Mouse (Mus musculus): ENCODE measurements around the gene Gsg1. TPM values are rescaled to one million over a fixed set of nuclear protein-coding genes. Genes with fewer than 3 reads are reported as not detected.

Gsg1 gene
- total RNA-seq, 1 experiment from 2014 or later: 0.29 TPM

DNA sequence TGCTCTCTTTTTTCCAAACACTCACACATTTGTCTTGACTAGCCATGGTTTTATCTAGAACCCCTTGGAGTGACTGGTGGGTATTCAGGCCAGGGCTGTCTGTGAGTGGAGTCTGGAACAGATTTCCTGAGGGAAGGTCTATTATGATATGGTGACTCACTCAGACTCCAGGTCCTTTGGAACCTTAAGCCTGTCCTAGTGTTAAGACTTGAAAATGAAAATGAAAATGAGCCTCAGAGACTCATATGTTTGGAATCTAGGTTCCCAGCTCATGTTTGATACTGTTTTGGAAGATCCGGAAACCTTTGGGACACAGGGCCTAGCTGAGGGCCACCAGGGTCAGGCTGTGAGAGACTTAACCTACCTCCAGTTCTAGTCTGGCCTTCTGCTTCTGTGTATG lies 11.9 kb upstream of the Gsg1 start:
- ATAC-seq (replicated peaks; ENCODE audit: insufficient number of reproducible peaks, low FRiP score, low TSS enrichment, poor library complexity, severe bottlenecking): no peak

DNA sequence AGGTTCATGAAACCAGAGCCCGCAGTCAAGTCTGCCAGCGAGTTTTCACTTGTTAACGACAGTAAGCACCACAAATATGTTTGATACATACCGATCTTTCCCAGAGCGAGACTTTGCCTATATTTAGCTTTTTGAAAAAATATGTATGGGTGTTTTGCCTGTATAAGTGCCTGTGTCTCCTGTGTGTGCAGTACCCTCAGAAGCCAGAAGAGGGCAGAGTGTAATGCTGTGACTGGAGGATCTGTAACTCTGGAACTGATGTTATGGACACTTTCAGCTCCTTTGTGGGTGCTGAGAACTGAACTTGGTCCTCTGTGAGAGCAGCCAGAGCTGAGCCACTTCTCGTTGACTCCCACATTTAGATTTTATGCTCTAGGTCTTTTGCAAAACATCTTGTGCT lies 10.0 kb upstream of the Gsg1 start:
- ATAC-seq (replicated peaks; ENCODE audit: insufficient number of reproducible peaks, low FRiP score, low TSS enrichment, poor library complexity, severe bottlenecking): no peak

DNA sequence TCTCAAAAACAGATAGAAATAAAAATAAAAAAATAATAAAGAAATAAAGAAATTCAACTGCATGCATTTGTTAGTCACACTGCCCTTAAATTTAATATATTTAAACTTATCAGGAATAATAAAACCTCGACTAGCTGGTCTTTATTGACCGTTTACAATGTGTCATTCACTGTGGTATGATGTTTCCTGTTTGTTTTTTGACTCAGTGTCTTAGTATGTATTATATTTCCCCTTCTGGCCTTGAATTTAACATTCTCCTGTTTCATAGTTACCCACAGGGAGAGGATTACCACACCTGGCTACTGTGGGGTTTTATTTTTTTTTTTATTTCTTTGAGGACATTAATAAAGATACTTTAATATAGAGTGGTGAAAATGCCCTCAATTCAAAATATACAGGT lies 8.4 kb upstream of the Gsg1 start:
- no peak for ATAC-seq (replicated peaks; ENCODE audit: insufficient number of reproducible peaks, low FRiP score, low TSS enrichment, poor library complexity, severe bottlenecking)

DNA sequence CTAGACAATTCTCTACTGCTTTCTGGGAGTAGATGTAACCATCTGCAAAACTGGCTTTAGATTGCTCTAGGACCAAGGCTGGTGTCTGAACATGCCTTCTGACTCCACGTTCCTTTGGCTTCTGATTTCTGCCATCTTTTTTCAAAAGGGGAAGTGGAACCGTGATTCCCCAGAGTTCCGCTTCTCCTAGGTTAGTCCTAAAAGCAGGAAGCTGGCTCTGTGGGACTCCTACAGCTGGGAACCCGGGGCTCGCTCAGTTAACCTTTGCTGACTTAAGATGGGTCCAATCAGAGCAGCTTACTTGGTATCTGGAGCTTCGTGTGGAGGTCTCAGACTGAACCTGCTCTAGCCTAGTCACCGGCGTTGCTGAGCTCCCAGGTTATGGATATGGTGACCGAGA lies 7.0 kb upstream of the Gsg1 start:
- ATAC-seq (replicated peaks; ENCODE audit: insufficient number of reproducible peaks, low FRiP score, low TSS enrichment, poor library complexity, severe bottlenecking): no peak

DNA sequence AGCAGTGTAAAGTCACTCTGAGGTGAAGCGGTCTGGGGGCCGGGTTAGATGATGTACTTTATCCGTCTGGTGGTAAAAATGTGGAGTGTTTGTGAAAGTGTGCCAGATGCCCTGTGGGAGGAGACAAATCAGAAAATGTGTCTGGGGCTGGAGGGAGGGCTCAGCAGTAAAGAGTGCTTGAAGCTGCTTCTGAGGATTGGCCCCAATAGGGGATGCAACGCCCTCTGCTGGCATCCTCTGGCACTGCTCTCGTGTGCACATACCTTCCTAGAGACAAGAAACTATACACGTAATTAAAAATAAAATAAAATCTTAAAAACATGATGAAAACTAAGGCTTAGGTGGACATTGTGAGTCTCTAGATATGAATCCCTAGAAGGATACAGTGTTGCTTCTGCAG lies 6.3 kb upstream of the Gsg1 start:
- no peak for ATAC-seq (replicated peaks; ENCODE audit: insufficient number of reproducible peaks, low FRiP score, low TSS enrichment, poor library complexity, severe bottlenecking)

DNA sequence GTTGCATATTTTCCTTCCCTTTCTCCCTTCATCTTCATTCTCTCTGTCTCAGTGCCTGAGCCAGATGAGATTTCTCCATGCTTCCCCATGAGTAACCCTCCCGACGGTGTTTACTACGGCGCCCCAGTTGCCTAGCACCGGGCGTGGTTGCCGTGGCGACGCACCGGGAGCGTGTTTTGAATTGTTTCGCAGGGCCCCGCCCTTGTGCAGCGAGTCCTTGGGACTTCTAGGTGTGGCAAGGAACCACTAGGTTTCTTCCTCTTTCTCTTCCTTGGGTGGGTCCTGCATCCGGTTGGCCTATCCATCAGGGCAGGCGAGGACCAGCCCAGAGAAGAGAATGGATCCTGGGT lies 1.4 kb downstream of the Gsg1 start:
- peak; percentile 36 for ATAC-seq (replicated peaks; ENCODE audit: insufficient number of reproducible peaks, low FRiP score, low TSS enrichment, poor library complexity, severe bottlenecking)

DNA sequence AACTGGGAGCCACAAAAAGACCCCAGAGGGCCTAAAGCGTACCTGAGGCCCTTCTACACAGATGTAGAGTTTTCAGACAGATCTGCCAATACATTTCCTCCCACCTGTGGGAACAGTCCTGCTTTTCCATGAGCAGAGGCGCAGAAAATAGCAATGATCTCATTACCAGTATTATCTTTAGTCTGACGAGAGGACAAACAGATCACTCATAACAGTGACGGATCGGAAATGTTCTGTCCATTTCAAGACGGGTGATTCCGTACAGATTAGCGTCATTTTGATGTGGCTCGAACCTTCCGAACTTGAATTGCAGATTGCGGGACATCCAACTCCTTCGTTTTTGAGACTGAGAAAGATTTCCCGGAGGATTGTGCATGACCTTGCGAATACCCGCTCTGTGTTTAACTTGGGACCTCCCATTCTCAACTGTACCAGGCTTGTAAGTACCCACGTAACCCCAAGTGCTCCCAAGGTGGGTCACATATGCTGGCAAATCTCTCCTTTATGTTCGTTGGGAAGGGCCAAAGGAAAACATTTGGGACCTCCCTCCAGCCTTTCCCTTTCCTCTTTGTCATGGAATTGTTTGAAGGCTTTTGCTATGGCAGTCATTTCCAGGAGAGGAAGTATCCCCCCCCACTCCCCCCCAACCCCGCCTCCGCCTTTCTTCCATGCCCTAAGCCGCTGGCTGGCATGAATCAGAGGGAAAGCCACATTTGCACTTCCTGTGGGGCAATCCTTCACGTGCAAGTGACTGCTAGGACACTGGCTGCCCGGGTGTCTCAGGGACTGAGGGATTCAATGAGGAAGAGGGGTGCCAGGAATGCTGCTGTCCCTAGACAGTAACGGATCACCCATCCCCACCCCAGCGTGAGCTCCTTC lies 2.1 kb downstream of the Gsg1 start:
- no peak for ATAC-seq (replicated peaks; ENCODE audit: insufficient number of reproducible peaks, low FRiP score, low TSS enrichment, poor library complexity, severe bottlenecking)

DNA sequence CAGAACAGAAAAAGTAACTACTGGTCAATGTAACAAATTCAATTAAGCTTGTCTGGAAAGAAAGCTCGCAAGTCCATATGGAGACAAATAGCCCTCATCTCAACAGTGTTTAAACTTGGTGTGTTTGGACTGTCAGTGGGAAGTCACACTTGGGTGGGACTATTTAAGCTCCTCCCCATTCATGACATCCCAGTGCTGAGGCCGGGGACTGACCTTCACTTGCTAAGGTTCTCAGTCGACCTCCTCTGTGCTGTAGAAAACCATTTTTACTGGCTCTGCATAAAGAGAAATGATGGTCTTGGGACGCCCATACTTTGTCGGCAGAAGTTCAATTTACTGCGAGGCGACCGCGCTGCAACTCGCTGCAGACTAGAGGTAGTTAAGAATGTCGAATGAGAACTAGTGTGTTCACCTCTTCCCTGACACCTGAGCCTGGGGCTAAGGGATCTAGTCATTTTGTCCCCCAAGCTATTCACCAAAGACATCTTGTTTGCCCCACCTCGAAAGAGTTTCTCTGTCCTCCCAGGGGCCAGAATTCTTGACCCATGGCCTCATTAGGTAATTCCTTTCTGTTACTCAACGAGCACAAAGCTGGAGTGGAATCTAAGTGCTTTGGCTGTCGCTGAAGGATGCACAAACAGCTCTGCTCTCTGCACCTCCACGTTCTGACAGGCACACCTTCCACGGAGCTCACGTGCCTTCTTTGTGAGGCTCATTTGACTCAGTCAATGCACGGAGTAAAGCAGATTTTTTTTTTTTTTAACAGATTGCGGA lies 3.0 kb downstream of the Gsg1 start:
- ATAC-seq (replicated peaks; ENCODE audit: insufficient number of reproducible peaks, low FRiP score, low TSS enrichment, poor library complexity, severe bottlenecking): no peak

DNA sequence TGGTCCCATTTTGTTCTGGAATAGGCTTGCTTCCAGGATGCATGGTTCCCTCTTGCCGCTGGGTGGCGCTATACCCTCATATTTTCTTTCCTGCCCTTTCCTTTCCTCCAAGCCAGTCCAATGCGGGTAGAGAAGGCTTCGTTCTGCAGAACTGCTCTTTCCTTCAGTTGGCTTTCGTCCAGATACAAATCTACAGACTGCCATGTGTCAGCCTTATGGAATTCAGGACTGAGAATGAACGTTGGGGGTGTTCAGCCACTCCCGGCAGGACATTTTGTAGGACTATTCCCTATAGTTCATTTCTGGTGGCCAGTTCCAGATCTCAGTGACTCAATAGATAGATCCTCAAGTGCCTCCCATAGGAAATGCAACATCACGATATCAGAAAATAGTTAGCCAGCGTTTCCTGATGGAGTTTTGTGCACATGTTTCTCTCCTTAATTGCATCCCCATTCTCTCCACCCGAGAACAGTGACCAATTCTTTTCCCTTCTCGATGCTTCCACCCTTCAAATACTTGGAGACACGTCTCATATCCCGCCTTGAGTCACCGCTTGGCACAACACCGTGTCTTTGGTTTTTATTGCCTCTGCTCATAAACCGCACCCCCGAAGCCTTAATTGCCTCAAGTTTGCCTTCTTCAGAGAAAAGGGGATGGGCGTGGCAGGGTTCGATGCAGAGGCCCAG lies 4.2 kb downstream of the Gsg1 start:
- peak; percentile 52; the same call in 1 of the 2 replicates for ATAC-seq (replicated peaks; ENCODE audit: insufficient number of reproducible peaks, low FRiP score, low TSS enrichment, poor library complexity, severe bottlenecking)

DNA sequence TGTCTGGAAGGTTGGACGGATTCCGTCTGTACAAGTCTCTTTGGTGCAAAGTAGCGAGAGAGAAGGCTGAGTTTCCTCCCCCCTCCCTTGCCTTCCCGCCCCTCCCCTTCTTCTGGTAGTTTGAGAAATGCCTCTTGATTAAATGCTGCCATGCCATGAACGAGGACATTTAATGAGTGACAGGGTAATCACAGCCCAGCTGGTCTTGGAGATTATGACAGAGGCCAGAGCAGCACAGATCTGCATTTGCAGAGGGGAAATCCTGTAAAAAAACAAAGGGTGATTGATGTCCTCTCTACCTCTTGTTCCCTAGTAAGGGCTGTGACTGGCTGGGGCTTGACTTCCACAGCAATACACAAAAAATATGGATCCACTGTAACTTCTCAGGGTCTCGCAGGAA lies 6.3 kb downstream of the Gsg1 start:
- ATAC-seq (replicated peaks; ENCODE audit: insufficient number of reproducible peaks, low FRiP score, low TSS enrichment, poor library complexity, severe bottlenecking): no peak

DNA sequence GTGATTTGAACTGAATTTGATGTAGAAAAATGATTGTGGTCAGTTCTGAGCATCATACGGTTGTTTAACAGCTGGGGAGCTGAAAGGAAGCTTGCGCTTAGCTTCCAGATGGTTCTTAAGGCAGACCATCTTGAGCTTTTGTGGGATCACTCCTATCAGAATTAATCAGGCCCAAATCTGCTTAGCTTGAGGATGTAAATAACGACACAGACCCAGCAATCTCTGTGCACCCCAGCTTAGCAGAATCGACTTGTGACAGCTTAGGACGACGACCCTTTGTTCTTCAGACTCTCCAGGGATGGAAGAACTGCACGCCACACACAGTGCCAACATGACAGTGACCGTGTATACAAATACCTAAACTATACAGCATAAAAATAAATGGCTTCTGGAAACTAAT lies 8.6 kb downstream of the Gsg1 start:
- ATAC-seq (replicated peaks; ENCODE audit: insufficient number of reproducible peaks, low FRiP score, low TSS enrichment, poor library complexity, severe bottlenecking): no peak

DNA sequence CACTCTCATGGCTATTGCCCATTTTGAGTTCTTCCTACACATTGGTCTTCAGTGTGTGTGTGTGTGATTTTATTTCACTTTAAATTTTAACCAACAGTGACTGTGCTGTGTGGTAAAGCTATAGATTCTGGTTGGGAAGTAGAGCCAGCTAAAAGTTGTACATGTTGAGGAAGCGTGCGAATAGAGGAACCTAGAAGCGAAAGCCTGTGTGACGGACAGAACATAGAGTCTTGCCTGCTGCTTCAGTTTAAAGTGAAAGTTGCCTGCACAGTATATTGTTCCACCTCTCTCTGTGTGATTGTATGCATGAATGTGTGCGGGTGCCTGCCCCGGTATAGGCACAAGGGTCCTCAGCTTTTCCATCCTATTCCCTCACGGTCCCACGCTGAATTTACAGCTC lies 13.8 kb downstream of the Gsg1 start:
- ATAC-seq (replicated peaks; ENCODE audit: insufficient number of reproducible peaks, low FRiP score, low TSS enrichment, poor library complexity, severe bottlenecking): no peak

DNA sequence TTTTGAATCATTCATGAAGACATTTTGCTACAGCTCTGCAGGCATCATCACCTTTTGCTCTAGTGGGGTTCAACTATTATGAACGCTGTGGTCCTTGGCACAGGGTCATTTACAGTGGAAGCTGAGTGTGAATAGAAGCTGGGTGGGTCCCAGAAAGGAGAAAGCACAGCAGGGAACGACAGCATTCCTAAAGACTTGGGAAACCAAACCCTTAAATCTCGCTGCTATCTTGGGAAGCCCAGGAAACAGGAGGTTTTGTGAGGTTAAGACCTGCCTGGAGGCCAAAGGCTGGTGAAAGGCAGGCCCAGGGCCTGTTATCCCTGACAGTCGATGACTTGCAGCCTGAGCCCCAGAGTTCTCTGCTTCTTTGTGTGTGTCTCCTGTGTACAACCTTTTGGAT lies 15.9 kb downstream of the Gsg1 start:
- ATAC-seq (replicated peaks; ENCODE audit: insufficient number of reproducible peaks, low FRiP score, low TSS enrichment, poor library complexity, severe bottlenecking): no peak

DNA sequence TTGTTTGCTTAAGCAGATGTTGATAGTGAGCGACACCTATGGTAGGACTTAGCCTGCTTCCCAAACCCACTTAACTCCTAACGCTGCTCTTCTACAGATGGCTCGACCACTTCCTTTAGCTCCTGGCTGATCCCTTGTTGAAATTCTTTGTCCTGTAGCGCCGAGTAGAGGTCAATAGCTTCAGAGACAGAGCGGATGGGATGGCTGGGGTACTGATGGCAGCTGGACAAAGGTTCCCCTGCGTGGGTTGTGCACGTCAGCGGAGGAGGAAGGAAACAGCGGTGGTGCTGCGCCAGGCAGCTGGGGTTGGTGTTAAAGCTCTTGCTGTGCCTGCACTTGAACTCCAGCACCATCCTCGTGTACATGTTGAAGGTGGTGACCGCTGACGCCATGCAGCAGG lies 16.8 kb downstream of the Gsg1 start:
- 0 out of 2 replicates have a peak, but pooled peaks have one; percentile 18 for ATAC-seq (replicated peaks; ENCODE audit: insufficient number of reproducible peaks, low FRiP score, low TSS enrichment, poor library complexity, severe bottlenecking)

DNA sequence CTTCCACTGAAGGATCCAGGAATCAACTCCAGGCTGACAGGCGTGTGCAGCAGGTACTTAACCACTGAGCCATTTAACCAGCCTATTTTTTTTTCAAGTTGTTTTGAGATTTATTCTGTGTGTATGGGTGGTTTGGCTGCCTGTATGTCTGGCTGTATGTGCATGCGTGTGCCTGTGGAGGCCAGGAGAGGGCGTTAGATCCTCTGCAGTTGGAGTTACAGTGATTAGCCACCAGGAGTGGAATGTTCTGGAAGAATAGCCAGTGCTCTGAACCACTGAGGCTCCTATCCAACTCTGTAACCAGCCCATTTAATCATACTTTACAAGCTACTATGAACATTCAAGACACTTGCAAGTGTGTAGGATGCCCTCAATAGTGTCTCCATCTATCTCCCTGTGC lies 17.6 kb downstream of the Gsg1 start:
- ATAC-seq (replicated peaks; ENCODE audit: insufficient number of reproducible peaks, low FRiP score, low TSS enrichment, poor library complexity, severe bottlenecking): no peak

DNA sequence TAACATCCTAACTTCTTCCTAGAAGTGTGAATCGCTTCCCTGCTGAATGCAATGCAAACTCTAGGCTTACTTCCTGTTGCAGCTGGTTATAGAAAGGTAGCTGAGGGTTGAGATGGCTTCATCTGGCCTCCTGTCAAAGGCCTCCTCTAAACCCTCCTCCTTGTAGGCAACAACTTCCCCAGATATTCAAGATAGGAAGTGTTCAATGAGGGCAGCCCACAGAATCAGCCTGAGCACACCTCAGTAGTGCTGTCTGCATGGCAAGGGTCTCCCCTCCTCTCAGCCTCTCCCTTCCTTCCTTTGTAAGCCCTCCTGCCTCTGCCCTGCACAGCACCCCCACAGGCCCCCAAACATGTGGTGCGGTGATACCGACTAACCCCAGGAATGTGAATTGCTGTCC lies 18.4 kb downstream of the Gsg1 start:
- no peak for ATAC-seq (replicated peaks; ENCODE audit: insufficient number of reproducible peaks, low FRiP score, low TSS enrichment, poor library complexity, severe bottlenecking)

DNA sequence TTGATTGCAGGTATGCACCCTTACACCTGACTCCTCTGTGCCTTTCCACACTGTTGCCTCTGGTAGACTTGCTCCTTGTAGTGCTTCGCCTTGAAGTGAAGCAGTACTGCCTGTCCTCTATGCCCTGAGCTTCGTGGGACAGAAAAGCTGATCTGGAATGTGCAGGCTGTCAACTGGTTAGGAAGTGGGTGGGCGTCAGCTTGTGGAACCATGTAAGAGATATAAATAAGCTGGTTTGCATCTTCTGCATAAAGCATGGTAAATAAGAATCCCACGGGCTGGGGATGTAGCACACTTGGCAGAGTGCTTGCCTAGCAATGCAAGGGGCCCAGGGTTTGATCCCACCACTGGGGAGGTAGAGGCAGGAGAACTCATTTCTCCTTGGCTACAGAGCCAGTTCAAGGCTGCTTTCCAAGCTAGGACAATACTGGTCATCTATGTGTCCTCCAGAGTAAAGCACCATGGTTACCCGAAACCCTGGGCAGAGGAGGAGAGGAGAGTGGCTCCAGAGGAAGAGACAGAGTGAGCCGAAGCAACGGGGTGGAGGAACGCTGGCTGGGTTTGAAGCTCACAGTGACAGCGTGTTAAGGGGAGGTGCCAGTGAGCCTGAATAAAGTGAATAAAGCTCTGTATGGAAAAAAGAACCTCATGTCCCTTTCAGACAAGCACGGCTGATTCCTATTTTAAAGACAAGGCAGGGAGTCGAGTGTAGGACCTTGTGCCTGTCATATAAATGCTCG lies 21.5 kb downstream of the Gsg1 start:
- ATAC-seq (replicated peaks; ENCODE audit: insufficient number of reproducible peaks, low FRiP score, low TSS enrichment, poor library complexity, severe bottlenecking): no peak

DNA sequence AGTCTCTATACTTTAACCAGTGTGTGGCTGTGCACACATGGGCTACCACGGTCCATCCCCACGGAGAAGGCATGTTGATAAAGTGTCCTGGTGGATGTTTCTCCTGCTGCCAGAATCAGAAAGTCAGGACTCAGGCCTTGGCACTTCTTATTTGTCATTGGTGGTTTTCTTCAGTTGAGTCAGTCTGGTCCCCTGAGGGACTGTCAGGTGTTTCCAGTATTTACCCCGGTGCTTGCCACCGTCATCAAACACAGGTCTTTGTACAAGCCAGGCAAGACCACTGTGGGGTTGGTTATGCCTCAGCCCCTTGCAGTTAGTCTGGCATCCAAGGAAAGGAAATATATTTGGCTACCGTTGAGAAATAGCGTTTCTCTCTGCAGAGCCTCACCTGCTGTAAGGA lies 23.6 kb downstream of the Gsg1 start:
- no peak for ATAC-seq (replicated peaks; ENCODE audit: insufficient number of reproducible peaks, low FRiP score, low TSS enrichment, poor library complexity, severe bottlenecking)

DNA sequence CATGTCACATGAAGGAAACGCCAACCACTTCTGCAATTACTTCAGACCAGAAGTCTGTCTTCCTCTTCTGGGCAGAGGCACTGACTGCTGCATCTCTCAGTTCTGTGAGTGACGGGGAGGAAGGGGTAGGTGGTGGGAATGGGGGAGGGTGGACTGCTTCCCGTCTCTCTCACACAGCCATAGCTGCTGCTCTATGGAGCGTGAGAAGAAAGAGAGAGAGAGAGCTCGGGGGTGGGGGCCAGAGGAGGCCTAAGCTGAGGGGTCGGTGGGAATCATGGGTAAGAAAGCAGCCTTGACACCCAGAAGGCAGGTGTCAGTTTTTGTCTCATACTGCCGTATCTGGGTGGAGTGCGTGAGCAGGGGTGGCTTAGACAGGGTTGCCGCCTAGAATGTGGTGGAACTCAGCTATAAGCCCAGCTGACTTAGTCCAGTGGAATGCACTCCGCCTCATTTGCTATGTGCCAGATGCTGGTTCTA lies 25.6 kb downstream of the Gsg1 start:
- ATAC-seq (replicated peaks; ENCODE audit: insufficient number of reproducible peaks, low FRiP score, low TSS enrichment, poor library complexity, severe bottlenecking): no peak; the same call in 1 of the 2 replicates
